Comparison of ENCODE assay signal across 27 mouse cellular contexts in the genomic region with DNA sequence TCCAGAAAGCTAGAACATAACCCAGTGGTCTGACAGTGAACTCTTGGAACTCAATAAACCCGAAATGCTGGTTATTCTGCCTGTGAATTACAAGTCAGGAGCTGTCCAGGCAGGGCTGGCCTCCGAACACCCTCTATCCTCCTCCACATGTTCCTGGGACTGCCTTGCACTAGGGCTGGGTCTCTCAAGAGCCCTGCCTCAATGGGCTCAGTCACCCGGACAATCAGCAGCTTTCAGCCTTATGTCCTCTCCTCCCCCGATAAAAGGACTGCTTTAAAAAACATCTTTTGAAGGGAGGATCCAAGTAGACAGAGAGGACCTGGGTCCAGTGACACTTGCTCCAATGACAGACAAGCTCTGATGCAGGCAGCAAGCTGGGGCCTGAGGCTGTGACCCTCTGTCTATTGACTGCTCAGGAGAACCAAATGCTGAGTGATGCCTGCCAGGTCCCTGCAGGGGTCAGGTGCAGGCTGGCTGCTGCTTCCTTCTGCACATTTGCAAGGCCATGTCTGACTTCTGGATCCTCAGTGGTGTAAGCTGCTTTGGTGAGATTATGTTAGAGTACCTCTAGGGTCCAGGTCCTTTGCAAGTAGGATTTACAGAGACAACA. TPM values are rescaled to one million over a fixed set of nuclear protein-coding genes. Genes with fewer than 3 reads are reported as not detected.
A peak's percentile ranks its signal among the peaks of the same experiment; 100 is the strongest.
DNase-seq lines count a peak whose midpoint lies in the region; ATAC-seq lines count a peak whose summit lies in the region.
"Had no signal": no experiment of that assay in that cellular context is flagged by ENCODE, and none has a peak within 500 bp of the region (broad histone marks: within the 10 kb centered on the region; RNA-seq: fewer than 3 reads in every experiment).

No protein-coding gene starts in this region.

- H3K27me3 ChIP-seq in kidney, embryonic 15.5 days = no peaks in the 10 kb centered on the region
- H3K27me3 ChIP-seq in midbrain, embryonic 11.5 days (ENCODE audit: control insufficient read depth, insufficient read depth, low read length) = no peaks in the 10 kb centered on the region; the same call in 1 of the 2 replicates
- H3K27me3 ChIP-seq in midbrain, embryonic 16.5 days (ENCODE audit: control insufficient read depth, insufficient read depth, low read depth, low read length) = no peaks in the 10 kb centered on the region
- H3K27me3 ChIP-seq: midbrain, embryonic 15.5 days had no signal

- whole genome bisulfite sequencing in kidney, embryonic 15.5 days = 34% methylated on average over 4 of the region's 4 CpGs
- WGBS in midbrain, embryonic 11.5 days = 27% methylated on average over 4 of the region's 4 CpGs
- WGBS in midbrain, embryonic 16.5 days = 31% methylated on average over 4 of the region's 4 CpGs

- DNase-seq in cerebellum, postnatal 14 days = peak; percentile 70 to 74
- DNase-seq in cerebellum, adult 8-10 months = no peak
- no peak for DNase-seq in kidney, adult 8-10 months
- peak; percentile 81 for DNase-seq in midbrain, embryonic 11.5 days (ENCODE audit: low spot score, missing footprints)
- peak; percentile 13 for DNase-seq in embryo, embryonic 9.5 days (ENCODE audit: extremely low spot score)
- no peak for DNase-seq in testis, postnatal 14 days (ENCODE audit: low spot score)
- DNase-seq: adrenal gland, postnatal 36 days; cerebellum, adult 11 months; gastrocnemius, adult 2 months; heart, postnatal 4 days; kidney, postnatal 14 days; layer of hippocampus, postnatal 36 days; lung, embryonic 14.5 days; right cerebral cortex, adult 18-20 months; right cerebral cortex, postnatal 4 days; thymus, postnatal 25 days had no signal

- peak; percentile 58; the same call in 1 of the 2 replicates for ATAC-seq in kidney, embryonic 15.5 days (replicated peaks; ENCODE audit: low FRiP score)
- peak; percentile 52; the same call in 1 of the 2 replicates for ATAC-seq in midbrain, embryonic 11.5 days (ENCODE audit: low FRiP score)
- no peak for ATAC-seq in midbrain, embryonic 16.5 days
- ATAC-seq: forebrain, embryonic 14.5 days; intestine, postnatal 0 days; midbrain, embryonic 15.5 days had no signal

- no peak overlapping the region for H3K4me2 ChIP-seq in kidney, embryonic 15.5 days
- no peak overlapping the region for H3K4me2 ChIP-seq in midbrain, embryonic 11.5 days
- no peak overlapping the region for H3K4me2 ChIP-seq in midbrain, embryonic 16.5 days (ENCODE audit: low read length)
- H3K4me2 ChIP-seq: embryonic facial prominence, embryonic 13.5 days; limb, embryonic 15.5 days; lung, embryonic 14.5 days; midbrain, embryonic 15.5 days had no signal

- peaks cover 7% of the 10 kb centered on the region for H3K4me1 ChIP-seq in kidney, embryonic 15.5 days
- no peaks in the 10 kb centered on the region for H3K4me1 ChIP-seq in midbrain, embryonic 11.5 days (ENCODE audit: control insufficient read depth, insufficient read depth, low read length)
- no peaks in the 10 kb centered on the region for H3K4me1 ChIP-seq in midbrain, embryonic 16.5 days (ENCODE audit: control insufficient read depth, insufficient read depth, low read length)
- H3K4me1 ChIP-seq: heart, embryonic 10.5 days; limb, embryonic 15.5 days; midbrain, embryonic 15.5 days had no signal

- no peaks in the 10 kb centered on the region for H3K9me3 ChIP-seq in kidney, embryonic 15.5 days (replicated peaks)
- no peaks in the 10 kb centered on the region for H3K9me3 ChIP-seq in midbrain, embryonic 11.5 days (ENCODE audit: control insufficient read depth, low read length)
- no peaks in the 10 kb centered on the region for H3K9me3 ChIP-seq in midbrain, embryonic 16.5 days (replicated peaks; ENCODE audit: control insufficient read depth, low read length, poor library complexity, severe bottlenecking)
- H3K9me3 ChIP-seq: embryonic facial prominence, embryonic 13.5 days; heart, embryonic 10.5 days; limb, embryonic 15.5 days; midbrain, embryonic 15.5 days had no signal

- no peak overlapping the region for H3K27ac ChIP-seq in kidney, embryonic 15.5 days
- no peak overlapping the region for H3K27ac ChIP-seq in midbrain, embryonic 11.5 days (ENCODE audit: low read depth, low read length)
- no peak overlapping the region for H3K27ac ChIP-seq in midbrain, embryonic 16.5 days (ENCODE audit: low read length)
- H3K27ac ChIP-seq: embryonic facial prominence, embryonic 13.5 days; gastrocnemius, adult 2 months; heart, embryonic 10.5 days; limb, embryonic 15.5 days; liver, embryonic 14.5 days; midbrain, embryonic 15.5 days had no signal

- H3K36me3 ChIP-seq in kidney, embryonic 15.5 days = no peaks in the 10 kb centered on the region
- no peaks in the 10 kb centered on the region for H3K36me3 ChIP-seq in midbrain, embryonic 11.5 days (ENCODE audit: control insufficient read depth, insufficient read depth, low read length)
- no peaks in the 10 kb centered on the region for H3K36me3 ChIP-seq in midbrain, embryonic 16.5 days (ENCODE audit: control insufficient read depth, insufficient read depth, low read length)
- H3K36me3 ChIP-seq: embryonic facial prominence, embryonic 13.5 days; heart, embryonic 10.5 days; limb, embryonic 15.5 days; midbrain, embryonic 15.5 days had no signal

- H3K4me3 ChIP-seq in kidney, embryonic 15.5 days (replicated peaks) = no peak overlapping the region
- H3K4me3 ChIP-seq in midbrain, embryonic 11.5 days (ENCODE audit: low read depth, low read length) = no peak overlapping the region
- H3K4me3 ChIP-seq in midbrain, embryonic 16.5 days (ENCODE audit: low read depth, low read length) = no peak overlapping the region
- H3K4me3 ChIP-seq: embryonic facial prominence, embryonic 13.5 days; erythroblast, embryonic 14.5 days; gastrocnemius, adult 2 months; heart, embryonic 10.5 days; limb, embryonic 15.5 days; midbrain, embryonic 15.5 days; myocyte had no signal

- no peak overlapping the region for H3K9ac ChIP-seq in kidney, embryonic 15.5 days
- no peak overlapping the region for H3K9ac ChIP-seq in midbrain, embryonic 11.5 days (ENCODE audit: low read length)
- H3K9ac ChIP-seq in midbrain, embryonic 16.5 days (ENCODE audit: low read depth, low read length) = no peak overlapping the region
- H3K9ac ChIP-seq: embryonic facial prominence, embryonic 13.5 days; limb, embryonic 15.5 days; liver, embryonic 14.5 days; lung, embryonic 14.5 days; midbrain, embryonic 15.5 days had no signal

RNA-seq across cellular contexts. Expression of gene Hhip, which starts 20.1 kb away (rescaled TPM):
- 2.4 and 3.0 TPM in 2 replicates for polyA plus RNA-seq in kidney, embryonic 15.5 days (2015; fragmentation: Nextera tagmentation; extraction: Ambion mirVana)
- 3.8 and 4.7 TPM in 2 replicates for polyA plus RNA-seq in midbrain, embryonic 11.5 days (2014; fragmentation: Nextera tagmentation; extraction: Ambion mirVana)
- polyA plus RNA-seq in midbrain, embryonic 16.5 days (2015; fragmentation: Nextera tagmentation; extraction: Ambion mirVana) = 1.3 and 3.6 TPM in 2 replicates
- polyA plus RNA-seq: erythroblast, embryonic 14.5 days had no signal

Comparison
In these comparisons a context has a peak if more than half of its experiments do, and no peak if none do; other contexts are left out.
1. DNase-seq: peak in cerebellum, postnatal 14 days (2 of 2), midbrain, embryonic 11.5 days (single experiment) and embryo, embryonic 9.5 days (single experiment); none in cerebellum, adult 8-10 months (single experiment), kidney, adult 8-10 months (0 of 2) and testis, postnatal 14 days (single experiment).